Mouse (Mus musculus) liver, postnatal 0 days (tissue): ENCODE data around the gene Lrp2.

Experiments used
- CTCF ChIP-seq: sonication (generic); IDR thresholded peaks from 2 replicates; pipeline ENCODE4 v1.5.1; 2016; ENCODE audit warnings: antibody characterized with exemption, low read depth
- EP300 ChIP-seq: IDR thresholded peaks from 2 replicates; pipeline ENCODE4 v1.6.1; 2016; ENCODE audit warnings: antibody characterized with exemption, low read depth, mild to moderate bottlenecking

DNA sequence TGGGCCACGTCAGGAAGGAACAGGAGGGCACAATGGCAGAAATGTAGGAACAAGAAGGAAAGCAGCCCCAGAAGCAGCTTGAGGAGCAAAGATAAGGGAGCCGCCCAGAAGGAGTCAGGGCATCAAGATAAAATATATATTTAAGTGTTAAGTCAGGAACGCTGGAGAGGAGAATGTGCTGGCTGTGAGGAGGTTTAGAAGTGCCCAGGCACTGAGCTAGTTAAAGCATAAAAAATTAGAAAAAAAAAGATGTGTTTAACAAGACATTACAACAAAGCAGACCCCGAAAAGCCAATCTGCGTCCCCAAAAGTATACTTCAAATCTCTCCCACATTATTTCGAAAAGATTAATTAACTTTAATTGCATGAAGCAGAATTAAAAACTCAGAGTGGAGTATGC, 122.3 kb downstream of the Lrp2 start:
- TF ChIP-seq CTCF, result no peak
- TF ChIP-seq EP300, result no peak
